Mouse (Mus musculus) megakaryocyte progenitor cell, adult 5-6 weeks (primary cell): ENCODE measurements around the gene Txndc11. TPM values are rescaled to one million over a fixed set of nuclear protein-coding genes. Genes with fewer than 3 reads are reported as not detected.

Experiments
- total RNA-seq, 2 experiments: library from RNA; stranded (forward) in 1 of 2; stranded (reverse) in 1 of 2; fragments of 157-497, 149-512 nt in 1 of 2; fragments of 200-1000 nt in 1 of 2; gene quantifications; 2 replicates each; pipeline versions ENCODE4 v1.2.3 to v1.2.4; 2015 to 2017

The Txndc11 gene
- total RNA-seq, 2 experiments from 2014 or later: 36.1 to 55.9 TPM

Other genes with a start within 250 kb of the Txndc11 start
- 0.59 and 2.1 TPM in 2 replicates for gene Snn, start 73.7 kb downstream of the Txndc11 start, total RNA-seq (2015)
- gene Snn, start 73.7 kb downstream of the Txndc11 start, total RNA-seq (2017): 1.2 and 2.7 TPM in 2 replicates
- gene Litaf, start 68.5 kb downstream of the Txndc11 start, total RNA-seq (2015): 31.8 and 35.0 TPM in 2 replicates
- 20.7 and 25.8 TPM in 2 replicates for gene Litaf, start 68.5 kb downstream of the Txndc11 start, total RNA-seq (2017)
- gene Zc3h7a, start 41.7 kb upstream of the Txndc11 start, total RNA-seq (2015): 156 and 188 TPM in 2 replicates
- gene Zc3h7a, start 41.7 kb upstream of the Txndc11 start, total RNA-seq (2017): 214 and 269 TPM in 2 replicates
- 297 and 301 TPM in 2 replicates for gene Rsl1d1, start 68.7 kb upstream of the Txndc11 start, total RNA-seq (2015)
- 270 and 301 TPM in 2 replicates for gene Rsl1d1, start 68.7 kb upstream of the Txndc11 start, total RNA-seq (2017)
- 652 and 687 TPM in 2 replicates for gene Gspt1, start 119.7 kb upstream of the Txndc11 start, total RNA-seq (2015)
- 154 and 166 TPM in 2 replicates for gene Gspt1, start 119.7 kb upstream of the Txndc11 start, total RNA-seq (2017)
- not detected in 2 replicates for gene Tnfrsf17, start 179.2 kb upstream of the Txndc11 start, total RNA-seq (2015)
- gene Tnfrsf17, start 179.2 kb upstream of the Txndc11 start, total RNA-seq (2017): not detected in 2 replicates
- gene Snx29, start 188.3 kb upstream of the Txndc11 start, total RNA-seq (2015): 6.6 and 8.6 TPM in 2 replicates
- gene Snx29, start 188.3 kb upstream of the Txndc11 start, total RNA-seq (2017): 5.3 and 8.0 TPM in 2 replicates